Comparison of ENCODE assay signal across 8 mouse cellular contexts in genomic region chr7:48938190-48938589, GRCm38 (mm10). TPM values are rescaled to one million over a fixed set of nuclear protein-coding genes. Genes with fewer than 3 reads are reported as not detected.
DNase-seq lines count a peak whose midpoint lies in the region; ATAC-seq and TF ChIP-seq lines count a peak whose summit lies in the region.
"Had no signal": no experiment of that assay in that cellular context is flagged by ENCODE, and none has a peak within 500 bp of the region (broad histone marks: within the 10 kb centered on the region; RNA-seq: fewer than 3 reads in every experiment).

No protein-coding gene starts in this region.

- no peak for TF ChIP-seq EP300 in MEL (IDR thresholded peaks at IDR 0.05; ENCODE audit: low read depth in 1 of 2, low read length in 2 of 2)

- 38% methylated on average over 4 of the region's 4 CpGs for WGBS in hindbrain, embryonic 16.5 days
- WGBS in midbrain, embryonic 16.5 days = 40% methylated on average over 4 of the region's 4 CpGs

- H3K4me3 ChIP-seq in left cerebral cortex, adult 2 months = no peak overlapping the region
- H3K4me3 ChIP-seq in MEL (ENCODE audit: control insufficient read depth in 1 of 2, insufficient read depth in 1 of 2, low read depth in 2 of 2, low read length in 2 of 2) = no peak overlapping the region; a peak in 1 of 4 replicates
- H3K4me3 ChIP-seq in hindbrain, embryonic 16.5 days (ENCODE audit: low read length) = no peak overlapping the region
- no peak overlapping the region for H3K4me3 ChIP-seq in midbrain, embryonic 16.5 days (ENCODE audit: low read depth, low read length)
- H3K4me3 ChIP-seq: embryonic facial prominence, embryonic 12.5 days had no signal

- no peaks in the 10 kb centered on the region for H3K79me2 ChIP-seq in MEL (ENCODE audit: control insufficient read depth, insufficient read depth, low read length, poor library complexity)

- no peaks in the 10 kb centered on the region; a peak in 1 of 4 replicates for H3K4me1 ChIP-seq in MEL (ENCODE audit: control insufficient read depth in 1 of 2, insufficient read depth in 2 of 2, low read length in 2 of 2)
- H3K4me1 ChIP-seq in hindbrain, embryonic 16.5 days (ENCODE audit: control insufficient read depth, insufficient read depth, low read depth, low read length) = no peaks in the 10 kb centered on the region
- no peaks in the 10 kb centered on the region for H3K4me1 ChIP-seq in midbrain, embryonic 16.5 days (ENCODE audit: control insufficient read depth, insufficient read depth, low read length)
- H3K4me1 ChIP-seq: embryonic facial prominence, embryonic 12.5 days had no signal

- no peaks in the 10 kb centered on the region for H3K36me3 ChIP-seq in MEL (ENCODE audit: control insufficient read depth in 1 of 2, insufficient read depth in 2 of 2, low read length in 2 of 2)
- H3K36me3 ChIP-seq in hindbrain, embryonic 16.5 days (ENCODE audit: control insufficient read depth, insufficient read depth, low read length) = no peaks in the 10 kb centered on the region
- H3K36me3 ChIP-seq in midbrain, embryonic 16.5 days (ENCODE audit: control insufficient read depth, insufficient read depth, low read length) = no peaks in the 10 kb centered on the region
- H3K36me3 ChIP-seq: embryonic facial prominence, embryonic 12.5 days had no signal

- no peak overlapping the region for H3K4me2 ChIP-seq in hindbrain, embryonic 16.5 days (ENCODE audit: low read length)
- H3K4me2 ChIP-seq in midbrain, embryonic 16.5 days (ENCODE audit: low read length) = no peak overlapping the region
- H3K4me2 ChIP-seq: embryonic facial prominence, embryonic 12.5 days had no signal

- peak; percentile 46 for TF ChIP-seq CTCF in left cerebral cortex, adult 2 months (IDR thresholded peaks at IDR 0.05)
- peak; percentile 57 to 75 (median 62) for TF ChIP-seq CTCF in MEL (IDR thresholded peaks at IDR 0.05 in 2 of 3, conservative IDR thresholded peaks at IDR 0.05 in 1 of 3; ENCODE audit: control insufficient read depth in 1 of 3, insufficient read depth in 1 of 3, low read depth in 2 of 3, low read length in 3 of 3, poor library complexity in 1 of 3, severe bottlenecking in 1 of 3)

- TF ChIP-seq RAD21 in MEL (IDR thresholded peaks at IDR 0.05; ENCODE audit: low read depth, low read length) = peak; percentile 55

- no peak for ATAC-seq in hindbrain, embryonic 16.5 days
- ATAC-seq in midbrain, embryonic 16.5 days = no peak

- no peak for DNase-seq in left cerebral cortex, adult 2 months (ENCODE audit: extremely low spot score in 1 of 2, low spot score in 2 of 2)
- no peak for DNase-seq in left cerebral cortex, adult 8-10 months (ENCODE audit: low spot score in 2 of 2)
- DNase-seq in MEL (ENCODE audit: low read depth, low spot score) = peak; percentile 74
- peak; percentile 19 for DNase-seq in c-Kit-positive CD71-positive TER-119-positive erythroid progenitor cells, embryonic 14.5 days (ENCODE audit: low spot score)
- DNase-seq in lung, postnatal 4 days = peak; percentile 43 to 44

- no peak overlapping the region for H3K9ac ChIP-seq in MEL (ENCODE audit: control insufficient read depth, low read depth, low read length, poor library complexity, severe bottlenecking)
- H3K9ac ChIP-seq in hindbrain, embryonic 16.5 days (ENCODE audit: low read depth, low read length) = no peak overlapping the region
- no peak overlapping the region for H3K9ac ChIP-seq in midbrain, embryonic 16.5 days (ENCODE audit: low read depth, low read length)
- H3K9ac ChIP-seq: embryonic facial prominence, embryonic 12.5 days had no signal

- no peak overlapping the region for H3K27ac ChIP-seq in left cerebral cortex, adult 2 months
- H3K27ac ChIP-seq in MEL (ENCODE audit: control insufficient read depth, low read depth, low read length) = no peak overlapping the region
- no peak overlapping the region for H3K27ac ChIP-seq in hindbrain, embryonic 16.5 days (ENCODE audit: low read depth, low read length)
- H3K27ac ChIP-seq in midbrain, embryonic 16.5 days (ENCODE audit: low read length) = no peak overlapping the region
- H3K27ac ChIP-seq: embryonic facial prominence, embryonic 12.5 days had no signal

- intact Hi-C loops in left cerebral cortex, adult 2 months (cut with DNase I) = no loop called here

- no peak for TF ChIP-seq POLR2A in MEL (IDR thresholded peaks at IDR 0.05; ENCODE audit: control insufficient read depth in 1 of 2, insufficient read depth in 1 of 2, low read depth in 1 of 2, low read length in 2 of 2, poor library complexity in 1 of 2)

- no peaks in the 10 kb centered on the region for H3K27me3 ChIP-seq in MEL (ENCODE audit: control insufficient read depth in 1 of 2, insufficient read depth in 2 of 2, low read length in 2 of 2)
- peaks cover 2% of the 10 kb centered on the region; the same call in 1 of the 2 replicates for H3K27me3 ChIP-seq in hindbrain, embryonic 16.5 days (replicated peaks; ENCODE audit: control insufficient read depth, insufficient read depth, low read length)
- no peaks in the 10 kb centered on the region; the same call in 1 of the 2 replicates for H3K27me3 ChIP-seq in midbrain, embryonic 16.5 days (ENCODE audit: control insufficient read depth, insufficient read depth, low read depth, low read length)
- H3K27me3 ChIP-seq: embryonic facial prominence, embryonic 12.5 days had no signal

- no peaks in the 10 kb centered on the region for H3K9me3 ChIP-seq in MEL (replicated peaks; ENCODE audit: insufficient read depth, low read length)
- H3K9me3 ChIP-seq in hindbrain, embryonic 16.5 days (ENCODE audit: control insufficient read depth, low read length) = no peaks in the 10 kb centered on the region
- H3K9me3 ChIP-seq in midbrain, embryonic 16.5 days (replicated peaks; ENCODE audit: control insufficient read depth, low read length, poor library complexity, severe bottlenecking) = no peaks in the 10 kb centered on the region
- H3K9me3 ChIP-seq: embryonic facial prominence, embryonic 12.5 days had no signal

TF ChIP-seq in MEL, 35 proteins besides CTCF, POLR2A, EP300 and RAD21:
- TF ChIP-seq ZNF384 (IDR thresholded peaks at IDR 0.05; ENCODE audit: low read depth, low read length) = no peak
- peak; percentile 79 for TF ChIP-seq SMC3 (IDR thresholded peaks at IDR 0.05; ENCODE audit: low read depth, low read length)
- no peak for TF ChIP-seq JUND (IDR thresholded peaks at IDR 0.05; ENCODE audit: low read depth, low read length)
- no peak for TF ChIP-seq HCFC1 (IDR thresholded peaks at IDR 0.05; ENCODE audit: low read depth, low read length)
- TF ChIP-seq ZC3H11A (IDR thresholded peaks at IDR 0.05; ENCODE audit: low read depth, low read length) = peak; percentile 55

RNA-seq across cellular contexts. Expression of gene Nav2, which starts 29.7 kb away (rescaled TPM):
- 100 to 1,000 TPM; 102 to 119 TPM for total RNA-seq in left cerebral cortex, adult 2 months (2021)
- 100 to 1,000 TPM in 1 of 4 experiments, 10 to 100 TPM in 3; 76.7 to 101 (median 89.2) TPM for total RNA-seq in left cerebral cortex, adult 8-10 months (2022)
- total RNA-seq in MEL (2012; rRNA removed) = 2.0 and 2.2 TPM in 2 replicates
- polyA plus RNA-seq in MEL (2012; ENCODE audit: insufficient read depth in 1 of 2, insufficient read length in 2 of 2, low read depth in 1 of 2, low replicate concordance in 2 of 2, missing spikeins in 1 of 2) = 1 to 10 TPM in 1 of 2 experiments, not detected in 1; 2.7 TPM
- 23.0 and 27.9 TPM in 2 replicates for polyA plus RNA-seq in hindbrain, embryonic 16.5 days (2015; fragmentation: Nextera tagmentation; extraction: Ambion mirVana)
- polyA plus RNA-seq in midbrain, embryonic 16.5 days (2015; fragmentation: Nextera tagmentation; extraction: Ambion mirVana) = 21.5 and 23.6 TPM in 2 replicates

RNA-seq across cellular contexts. Expression of gene E2f8, which starts 56.8 kb away (rescaled TPM):
- total RNA-seq in left cerebral cortex, adult 2 months (2021) = under 1 TPM; 0.09 to 0.23 TPM
- under 1 TPM; 0.11 to 0.41 (median 0.20) TPM for total RNA-seq in left cerebral cortex, adult 8-10 months (2022)
- total RNA-seq in MEL (2012; rRNA removed) = 8.9 and 9.7 TPM in 2 replicates
- 10 to 100 TPM; 39.3 to 49.4 TPM for polyA plus RNA-seq in MEL (2012; ENCODE audit: insufficient read depth in 1 of 2, insufficient read length in 2 of 2, low read depth in 1 of 2, low replicate concordance in 2 of 2, missing spikeins in 1 of 2)
- polyA plus RNA-seq in hindbrain, embryonic 16.5 days (2015; fragmentation: Nextera tagmentation; extraction: Ambion mirVana) = 2.5 and 3.7 TPM in 2 replicates
- 1.5 and 1.7 TPM in 2 replicates for polyA plus RNA-seq in midbrain, embryonic 16.5 days (2015; fragmentation: Nextera tagmentation; extraction: Ambion mirVana)

Comparison
In these comparisons a context has a peak if more than half of its experiments do, and no peak if none do; other contexts are left out.
1. DNase-seq: peak in MEL (single experiment), c-Kit-positive CD71-positive TER-119-positive erythroid progenitor cells, embryonic 14.5 days (single experiment) and lung, postnatal 4 days (2 of 2); none in left cerebral cortex, adult 2 months (0 of 2) and left cerebral cortex, adult 8-10 months (0 of 2).
2. RNA of gene Nav2, which starts 29.7 kb away (total RNA-seq): 102 to 119 TPM in left cerebral cortex, adult 2 months and 76.7 to 101 TPM in left cerebral cortex, adult 8-10 months; 2.0 to 2.2 TPM in MEL; every median in the first group is over 10 times any median in the second.